In genomic region chr12:85490096-85490820, GRCm38 (mm10) we compare ENCODE assay signal across 21 mouse cellular contexts. TPM values are rescaled to one million over a fixed set of nuclear protein-coding genes. Genes with fewer than 3 reads are reported as not detected.
DNase-seq lines count a peak whose midpoint lies in the region; ATAC-seq lines count a peak whose summit lies in the region.
"Had no signal": no experiment of that assay in that cellular context is flagged by ENCODE, and none has a peak within 500 bp of the region (broad histone marks: within the 10 kb centered on the region; RNA-seq: fewer than 3 reads in every experiment).

No protein-coding gene starts in this region.

- H3K27me3 ChIP-seq in embryonic facial prominence, embryonic 14.5 days (replicated peaks; ENCODE audit: control insufficient read depth, insufficient read depth, low read length), result no peaks in the 10 kb centered on the region
- H3K27me3 ChIP-seq in embryonic facial prominence, embryonic 10.5 days (replicated peaks; ENCODE audit: low read depth, poor library complexity, severe bottlenecking), result peaks cover 35% of the 10 kb centered on the region
- H3K27me3 ChIP-seq in liver, embryonic 15.5 days, result peaks cover 51% of the 10 kb centered on the region
- peaks cover 21% of the 10 kb centered on the region for H3K27me3 ChIP-seq in liver, embryonic 16.5 days (ENCODE audit: control insufficient read depth, insufficient read depth, low read depth, low read length)
- H3K27me3 ChIP-seq: hindbrain, embryonic 15.5 days; intestine, embryonic 15.5 days; limb, embryonic 13.5 days had no signal

- DNase-seq in embryonic facial prominence, embryonic 14.5 days (ENCODE audit: low spot score), result peak; percentile 54
- DNase-seq in embryonic facial prominence, embryonic 10.5 days (ENCODE audit: low spot score), result no peak
- DNase-seq in liver, result no peak
- no peak for DNase-seq in urinary bladder, postnatal 25 days (ENCODE audit: low spot score)
- no peak for DNase-seq in cerebellum, adult 9-11 months
- DNase-seq: adrenal gland, postnatal 14 days; cerebellum, adult 11 months; cerebellum, postnatal 10 days; kidney, adult 9 months; kidney, postnatal 14 days; thymus, postnatal 25 days had no signal

- no peak overlapping the region for H3K9ac ChIP-seq in embryonic facial prominence, embryonic 14.5 days (ENCODE audit: low read depth, low read length)
- H3K9ac ChIP-seq in liver, embryonic 15.5 days, result no peak overlapping the region
- no peak overlapping the region for H3K9ac ChIP-seq in liver, embryonic 16.5 days (ENCODE audit: low read depth, low read length)
- H3K9ac ChIP-seq: forebrain, embryonic 12.5 days; hindbrain, embryonic 15.5 days; intestine, embryonic 15.5 days; limb, embryonic 13.5 days; midbrain, embryonic 13.5 days had no signal

- no peak for ATAC-seq in embryonic facial prominence, embryonic 14.5 days (ENCODE audit: low read depth)
- no peak for ATAC-seq in liver, embryonic 15.5 days (ENCODE audit: insufficient read depth)
- no peak for ATAC-seq in liver, embryonic 16.5 days (ENCODE audit: low read depth)
- ATAC-seq: intestine, embryonic 15.5 days; midbrain, embryonic 13.5 days had no signal

- no peaks in the 10 kb centered on the region for H3K36me3 ChIP-seq in embryonic facial prominence, embryonic 14.5 days (ENCODE audit: control insufficient read depth, insufficient read depth, low read length)
- H3K36me3 ChIP-seq in embryonic facial prominence, embryonic 10.5 days (replicated peaks), result no peaks in the 10 kb centered on the region
- no peaks in the 10 kb centered on the region for H3K36me3 ChIP-seq in liver, embryonic 15.5 days (replicated peaks)
- no peaks in the 10 kb centered on the region for H3K36me3 ChIP-seq in liver, embryonic 16.5 days (ENCODE audit: control insufficient read depth, insufficient read depth)
- H3K36me3 ChIP-seq: forebrain, embryonic 12.5 days; hindbrain, embryonic 15.5 days; intestine, embryonic 15.5 days; limb, embryonic 13.5 days; midbrain, embryonic 13.5 days had no signal

- no peaks in the 10 kb centered on the region for H3K9me3 ChIP-seq in embryonic facial prominence, embryonic 14.5 days (ENCODE audit: control insufficient read depth, low read length)
- H3K9me3 ChIP-seq in embryonic facial prominence, embryonic 10.5 days, result no peaks in the 10 kb centered on the region
- no peaks in the 10 kb centered on the region for H3K9me3 ChIP-seq in liver, embryonic 15.5 days (replicated peaks)
- no peaks in the 10 kb centered on the region for H3K9me3 ChIP-seq in liver, embryonic 16.5 days (replicated peaks; ENCODE audit: control insufficient read depth, low read length)
- H3K9me3 ChIP-seq: forebrain, embryonic 12.5 days; hindbrain, embryonic 15.5 days; intestine, embryonic 15.5 days; limb, embryonic 13.5 days; midbrain, embryonic 13.5 days had no signal

- no peak overlapping the region for H3K4me2 ChIP-seq in embryonic facial prominence, embryonic 14.5 days (ENCODE audit: low read depth, low read length)
- no peak overlapping the region for H3K4me2 ChIP-seq in liver, embryonic 15.5 days
- H3K4me2 ChIP-seq in liver, embryonic 16.5 days (ENCODE audit: low read depth, low read length), result no peak overlapping the region
- H3K4me2 ChIP-seq: forebrain, embryonic 12.5 days; heart, embryonic 11.5 days; hindbrain, embryonic 15.5 days; intestine, embryonic 15.5 days; limb, embryonic 13.5 days; midbrain, embryonic 13.5 days had no signal

- H3K27ac ChIP-seq in embryonic facial prominence, embryonic 14.5 days (replicated peaks; ENCODE audit: low read depth, low read length), result 0 out of 2 replicates have a peak overlapping the region, but pooled peaks have one; percentile 24
- H3K27ac ChIP-seq in embryonic facial prominence, embryonic 10.5 days (replicated peaks), result no peak overlapping the region
- H3K27ac ChIP-seq in liver, embryonic 15.5 days (replicated peaks), result peak overlapping the region; percentile 55
- peak overlapping the region; percentile 54 for H3K27ac ChIP-seq in liver, embryonic 16.5 days (ENCODE audit: low read length)
- H3K27ac ChIP-seq: forebrain, embryonic 12.5 days; hindbrain, embryonic 15.5 days; intestine, embryonic 15.5 days; layer of hippocampus, adult 2 months; limb, embryonic 13.5 days; midbrain, embryonic 13.5 days had no signal

- H3K4me1 ChIP-seq in embryonic facial prominence, embryonic 14.5 days (ENCODE audit: control insufficient read depth, insufficient read depth, low read length), result peaks cover 12% of the 10 kb centered on the region
- peaks cover 30% of the 10 kb centered on the region for H3K4me1 ChIP-seq in embryonic facial prominence, embryonic 10.5 days
- peaks cover 27% of the 10 kb centered on the region for H3K4me1 ChIP-seq in liver, embryonic 15.5 days (replicated peaks)
- H3K4me1 ChIP-seq in liver, embryonic 16.5 days (ENCODE audit: control insufficient read depth, low read depth, low read length), result peaks cover 17% of the 10 kb centered on the region

- WGBS in embryonic facial prominence, embryonic 14.5 days, result 66% methylated on average over 10 of the region's 10 CpGs
- WGBS in embryonic facial prominence, embryonic 10.5 days, result 70% methylated on average over 10 of the region's 10 CpGs
- WGBS in liver, embryonic 15.5 days (ENCODE audit: insufficient replicate concordance), result 55% methylated on average over 10 of the region's 10 CpGs
- WGBS in liver, embryonic 16.5 days (ENCODE audit: insufficient replicate concordance), result 50% methylated on average over 10 of the region's 10 CpGs

- H3K4me3 ChIP-seq in embryonic facial prominence, embryonic 14.5 days (ENCODE audit: low read depth, low read length), result no peak overlapping the region
- H3K4me3 ChIP-seq in embryonic facial prominence, embryonic 10.5 days, result no peak overlapping the region
- no peak overlapping the region for H3K4me3 ChIP-seq in liver, embryonic 15.5 days (replicated peaks)
- no peak overlapping the region for H3K4me3 ChIP-seq in liver, embryonic 16.5 days (ENCODE audit: low read depth, low read length)
- H3K4me3 ChIP-seq: erythroblast, embryonic 14.5 days; forebrain, embryonic 12.5 days; hindbrain, embryonic 15.5 days; intestine, embryonic 15.5 days; layer of hippocampus, adult 2 months; limb, embryonic 13.5 days; midbrain, embryonic 13.5 days had no signal

RNA-seq across cellular contexts. Expression of gene Fos, which starts 16.6 kb away (rescaled TPM):
- polyA plus RNA-seq in embryonic facial prominence, embryonic 14.5 days (2014; fragmentation: Nextera tagmentation; extraction: Ambion mirVana), result 11.2 and 12.6 TPM in 2 replicates
- polyA plus RNA-seq in embryonic facial prominence, embryonic 10.5 days (2016; fragmentation: Nextera tagmentation; extraction: Ambion mirVana), result 1.4 and 1.8 TPM in 2 replicates
- 1.5 and 1.7 TPM in 2 replicates for polyA plus RNA-seq in liver, embryonic 15.5 days (2015; fragmentation: Nextera tagmentation; extraction: Ambion mirVana)
- polyA plus RNA-seq in liver, embryonic 16.5 days (2015; fragmentation: Nextera tagmentation; extraction: Ambion mirVana), result 1.1 and 1.6 TPM in 2 replicates
